Mouse (Mus musculus) liver, adult 2 months (tissue): ENCODE measurements around the gene Pdlim3.

Experiments used
- CTCF ChIP-seq: fragments of 200-500 bp; IDR thresholded peaks from 2 replicates; pipeline ENCODE4 v1.5.1; 2011; ENCODE audit warnings: low read depth, low read length, control low read depth
- POLR2A ChIP-seq: fragments of 200-500 bp; IDR thresholded peaks from 2 replicates; pipeline ENCODE4 v1.6.1; 2011; ENCODE audit warnings: low read length, control low read depth; ENCODE audit not compliant: insufficient read depth; ENCODE audit errors: extremely low read depth

DNA sequence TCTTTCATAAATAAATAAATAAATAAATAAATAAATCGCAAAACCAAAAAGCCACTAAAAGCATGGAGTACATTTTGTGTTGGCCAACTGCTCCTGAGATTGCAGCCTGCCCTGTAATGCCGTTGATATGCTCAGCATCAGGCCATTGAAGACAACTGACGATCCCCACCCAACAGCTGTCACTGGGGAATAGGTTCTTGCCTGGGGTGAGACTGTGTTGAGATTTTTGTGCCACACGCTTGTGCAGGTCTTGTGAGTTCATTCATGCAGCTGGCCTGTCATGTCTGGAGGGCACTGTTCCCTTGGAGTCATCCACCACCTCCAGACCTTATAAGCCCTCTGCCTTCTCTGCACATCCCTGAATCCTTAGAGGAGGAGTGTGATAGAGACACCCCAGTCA is 61.0 kb downstream of the Pdlim3 start:
- TF ChIP-seq POLR2A (no peak), CTCF (no peak)
